Mouse (Mus musculus): Measurements from ENCODE around the gene Mst1r. TPM values are rescaled to one million over a fixed set of nuclear protein-coding genes. Genes with fewer than 3 reads are reported as not detected.
A peak's percentile ranks its signal among the peaks of the same experiment; 100 is the strongest.

Mst1r gene
- total and polyA plus RNA-seq, 3 experiments = 133 to 149 TPM; not detected in 1

- peak; percentile 83 for DNase-seq (ENCODE audit: low read depth, low spot score)
- no peak overlapping the region for H3K9ac ChIP-seq (ENCODE audit: control insufficient read depth, low read depth, low read length, poor library complexity, severe bottlenecking)
- peaks cover 0 to 12% of the 10 kb centered on the region in 2 experiments; a peak in 2 of 4 replicates for H3K36me3 ChIP-seq (ENCODE audit: control insufficient read depth in 1 of 2, insufficient read depth in 2 of 2, low read length in 2 of 2)
- H3K4me3 ChIP-seq (ENCODE audit: control insufficient read depth in 1 of 2, insufficient read depth in 1 of 2, low read depth in 2 of 2, low read length in 2 of 2) = no peak overlapping the region
- no peaks in the 10 kb centered on the region for H3K4me1 ChIP-seq (ENCODE audit: control insufficient read depth in 1 of 2, insufficient read depth in 2 of 2, low read length in 2 of 2)
- no peaks in the 10 kb centered on the region for H3K9me3 ChIP-seq (replicated peaks; ENCODE audit: insufficient read depth, low read length)
- TF ChIP-seq ZC3H11A (IDR thresholded peaks at IDR 0.05; ENCODE audit: low read depth, low read length) (peak; percentile 98), CHD2 (IDR thresholded peaks at IDR 0.05; ENCODE audit: low read length) (no peak), SIN3A (IDR thresholded peaks at IDR 0.05; ENCODE audit: low read length) (peak; percentile 62; the same call in 1 of the 2 replicates), CHD1 (IDR thresholded peaks at IDR 0.05; ENCODE audit: low read depth, low read length) (no peak), RAD21 (IDR thresholded peaks at IDR 0.05; ENCODE audit: low read depth, low read length) (peak; percentile 96), RCOR1 (IDR thresholded peaks at IDR 0.05; ENCODE audit: low read depth, low read length) (no peak), TBP (IDR thresholded peaks at IDR 0.05; ENCODE audit: low read depth, low read length) (no peak), BHLHE40 (IDR thresholded peaks at IDR 0.05; ENCODE audit: borderline replicate concordance, low read depth, low read length) (no peak), SMC3 (IDR thresholded peaks at IDR 0.05; ENCODE audit: low read depth, low read length) (peak; percentile 97), MYB (IDR thresholded peaks at IDR 0.05; ENCODE audit: low read depth, low read length) (no peak), MYC (IDR thresholded peaks at IDR 0.05; ENCODE audit: low read depth, low read length) (no peak), MXI1 (IDR thresholded peaks at IDR 0.05; ENCODE audit: low read depth, low read length) (peak; percentile 48), HCFC1 (IDR thresholded peaks at IDR 0.05; ENCODE audit: low read depth, low read length) (0 out of 2 replicates have a peak, but pooled peaks have one; percentile 26), MEF2A (IDR thresholded peaks at IDR 0.05; ENCODE audit: extremely low read depth, insufficient replicate concordance, low read depth, low read length, poor library complexity, severe bottlenecking) (no peak), CTCF (IDR thresholded peaks at IDR 0.05 in 2 of 3, conservative IDR thresholded peaks at IDR 0.05 in 1 of 3; ENCODE audit: control insufficient read depth in 1 of 3, insufficient read depth in 1 of 3, low read depth in 2 of 3, low read length in 3 of 3, poor library complexity in 1 of 3, severe bottlenecking in 1 of 3) (peak; percentile 94 to 96 (median 95)), ELF1 (IDR thresholded peaks at IDR 0.05; ENCODE audit: low read depth, low read length) (no peak), GATA1 (IDR thresholded peaks at IDR 0.05; ENCODE audit: low read depth, low read length) (no peak), NRF1 (IDR thresholded peaks at IDR 0.05; ENCODE audit: insufficient read depth, low read depth, low read length, poor library complexity, severe bottlenecking) (no peak), ZNF384 (IDR thresholded peaks at IDR 0.05; ENCODE audit: low read depth, low read length) (no peak)
- no peak overlapping the region for H3K27ac ChIP-seq (ENCODE audit: control insufficient read depth, low read depth, low read length)
- no peaks in the 10 kb centered on the region for H3K79me2 ChIP-seq (ENCODE audit: control insufficient read depth, insufficient read depth, low read length, poor library complexity)
- no peaks in the 10 kb centered on the region for H3K27me3 ChIP-seq (ENCODE audit: control insufficient read depth in 1 of 2, insufficient read depth in 2 of 2, low read length in 2 of 2)
Measured at GRCm38 (mm10) chr9:107963700-107964099, 57.0 kb downstream of the Mst1r start.

GRCm38 (mm10) chr9:107964681-107965080, 58.0 kb downstream of the Mst1r start:
- H3K4me1 ChIP-seq (ENCODE audit: control insufficient read depth in 1 of 2, insufficient read depth in 2 of 2, low read length in 2 of 2) = no peaks in the 10 kb centered on the region
- peaks cover 0 to 10% of the 10 kb centered on the region in 2 experiments; a peak in 2 of 4 replicates for H3K36me3 ChIP-seq (ENCODE audit: control insufficient read depth in 1 of 2, insufficient read depth in 2 of 2, low read length in 2 of 2)
- no peak overlapping the region for H3K27ac ChIP-seq (ENCODE audit: control insufficient read depth, low read depth, low read length)
- TF ChIP-seq MYC (IDR thresholded peaks at IDR 0.05; ENCODE audit: low read depth, low read length) = 0 out of 2 replicates have a peak, but pooled peaks have one; percentile 32
- TF ChIP-seq ZMIZ1 (IDR thresholded peaks at IDR 0.05; ENCODE audit: low read depth, low read length) = no peak
- no peaks in the 10 kb centered on the region for H3K27me3 ChIP-seq (ENCODE audit: control insufficient read depth in 1 of 2, insufficient read depth in 2 of 2, low read length in 2 of 2)
- no peak overlapping the region for H3K4me3 ChIP-seq (ENCODE audit: control insufficient read depth in 1 of 2, insufficient read depth in 1 of 2, low read depth in 2 of 2, low read length in 2 of 2)
- H3K79me2 ChIP-seq (ENCODE audit: control insufficient read depth, insufficient read depth, low read length, poor library complexity) = no peaks in the 10 kb centered on the region
- DNase-seq (ENCODE audit: low read depth, low spot score) = no peak
- H3K9ac ChIP-seq (ENCODE audit: control insufficient read depth, low read depth, low read length, poor library complexity, severe bottlenecking) = no peak overlapping the region
- no peaks in the 10 kb centered on the region for H3K9me3 ChIP-seq (replicated peaks; ENCODE audit: insufficient read depth, low read length)

All from MEL (cell line).